Mouse (Mus musculus) MEL (cell line): Measurements from ENCODE around the gene Tnpo1. TPM values are rescaled to one million over a fixed set of nuclear protein-coding genes. Genes with fewer than 3 reads are reported as not detected.

Experiments used
- DNase-seq: peaks from one replicate; pipeline ENCODE4 v3.0.0; 2011; ENCODE audit warnings: low read depth, low spot score
- H3K27ac ChIP-seq: 2 replicates; pipeline ENCODE4 v1.5.1; 2012; ENCODE audit warnings: low read depth, mild to moderate bottlenecking, control low read depth, low read length, moderate library complexity; ENCODE audit not compliant: control insufficient read depth
- H3K27me3 ChIP-seq, 2 experiments: fragments of 150-350 bp in 1 of 2; sonication (generic) in 1 of 2; 2 replicates each; pipeline ENCODE4 v1.6.1; 2012; ENCODE audit warnings: low read length in 2 of 2, mild to moderate bottlenecking in 2 of 2, improper control_type of control experiment in 1 of 2, moderate library complexity in 1 of 2; ENCODE audit not compliant: insufficient read depth in 2 of 2, control insufficient read depth in 1 of 2
- H3K36me3 ChIP-seq, 2 experiments: 2 replicates each; pipeline ENCODE4 v1.6.1; 2012 to 2014; ENCODE audit warnings: low read length in 2 of 2, improper control_type of control experiment in 1 of 2, inconsistent platforms in 1 of 2, mild to moderate bottlenecking in 1 of 2; ENCODE audit not compliant: insufficient read depth in 2 of 2, control insufficient read depth in 1 of 2
- H3K4me1 ChIP-seq, 2 experiments: fragments of 150-350 bp in 1 of 2; sonication (generic) in 1 of 2; 2 replicates each; pipeline ENCODE4 v1.6.1; 2012; ENCODE audit warnings: low read length in 2 of 2, improper control_type of control experiment in 1 of 2, mild to moderate bottlenecking in 1 of 2; ENCODE audit not compliant: insufficient read depth in 2 of 2, control insufficient read depth in 1 of 2
- H3K4me3 ChIP-seq, 2 experiments: fragments of 150-350 bp in 1 of 2; sonication (generic) in 1 of 2; 2 replicates each; pipeline ENCODE4 v1.5.1; 2012; ENCODE audit warnings: low read depth in 2 of 2, low read length in 2 of 2, mild to moderate bottlenecking in 2 of 2, moderate library complexity in 2 of 2, control low read depth in 1 of 2, improper control_type of control experiment in 1 of 2; ENCODE audit not compliant: control insufficient read depth in 1 of 2, insufficient read depth in 1 of 2
- H3K79me2 ChIP-seq: 2 replicates; pipeline ENCODE4 v1.6.1; 2012; ENCODE audit warnings: mild to moderate bottlenecking, low read length, moderate library complexity; ENCODE audit not compliant: control insufficient read depth, poor library complexity, insufficient read depth
- H3K9ac ChIP-seq: 2 replicates; pipeline ENCODE4 v1.6.1; 2012; ENCODE audit warnings: low read depth, mild to moderate bottlenecking, control low read depth, low read length, moderate library complexity; ENCODE audit not compliant: control insufficient read depth, poor library complexity, severe bottlenecking
- H3K9me3 ChIP-seq: fragments of 150-350 bp; sonication (generic); replicated peaks from 2 replicates; pipeline ENCODE4 v1.6.1; 2012; ENCODE audit warnings: mild to moderate bottlenecking, low read length, improper control_type of control experiment, moderate library complexity; ENCODE audit not compliant: insufficient read depth
- E2F4 ChIP-seq: IDR thresholded peaks from 2 replicates; pipeline ENCODE4 v1.6.1; 2011; ENCODE audit warnings: low read depth, low read length, improper control_type of control experiment, borderline replicate concordance
- EP300 ChIP-seq, 2 experiments: IDR thresholded peaks; 2 replicates each; pipeline ENCODE4 v1.6.1; 2011; ENCODE audit warnings: improper control_type of control experiment in 2 of 2, low read length in 2 of 2, low read depth in 1 of 2, mild to moderate bottlenecking in 1 of 2
- ETS1 ChIP-seq: IDR thresholded peaks from 2 replicates; pipeline ENCODE4 v1.6.1; 2012; ENCODE audit warnings: low read depth, mild to moderate bottlenecking, inconsistent platforms, low read length, improper control_type of control experiment, moderate library complexity
- GABPA ChIP-seq: IDR thresholded peaks from 2 replicates; pipeline ENCODE4 v1.6.1; 2012; ENCODE audit warnings: low read depth, mild to moderate bottlenecking, inconsistent platforms, low read length, improper control_type of control experiment, moderate library complexity
- JUND ChIP-seq: IDR thresholded peaks from 2 replicates; pipeline ENCODE4 v1.6.1; 2011; ENCODE audit warnings: low read depth, mild to moderate bottlenecking, improper control_type of control experiment, low read length
- KAT2A ChIP-seq: conservative IDR thresholded peaks from 2 replicates; pipeline ENCODE4 v1.6.1; 2012; ENCODE audit warnings: low read depth, low read length, improper control_type of control experiment, inconsistent platforms
- MAFK ChIP-seq: IDR thresholded peaks from 2 replicates; pipeline ENCODE4 v1.6.1; 2011; ENCODE audit warnings: low read depth, mild to moderate bottlenecking, low read length, improper control_type of control experiment, borderline replicate concordance
- MAZ ChIP-seq: IDR thresholded peaks from 2 replicates; pipeline ENCODE4 v1.6.1; 2012; ENCODE audit warnings: low read depth, mild to moderate bottlenecking, inconsistent platforms, low read length, improper control_type of control experiment
- MXI1 ChIP-seq: IDR thresholded peaks from 2 replicates; pipeline ENCODE4 v1.6.1; 2011; ENCODE audit warnings: mild to moderate bottlenecking, low read depth, low read length, improper control_type of control experiment
- MYC ChIP-seq: IDR thresholded peaks from 2 replicates; pipeline ENCODE4 v1.6.1; 2011; ENCODE audit warnings: low read depth, mild to moderate bottlenecking, low read length, improper control_type of control experiment, moderate library complexity
- NELFE ChIP-seq: IDR thresholded peaks from 2 replicates; pipeline ENCODE4 v1.6.1; 2011; ENCODE audit warnings: low read depth, low read length, improper control_type of control experiment
- POLR2A ChIP-seq, 2 experiments: IDR thresholded peaks; 2 replicates each; pipeline ENCODE4 v1.6.1; 2011 to 2012; ENCODE audit warnings: low read length in 2 of 2, mild to moderate bottlenecking in 2 of 2, control low read depth in 1 of 2, improper control_type of control experiment in 1 of 2, low read depth in 1 of 2, moderate library complexity in 1 of 2; ENCODE audit not compliant: control insufficient read depth in 1 of 2, insufficient read depth in 1 of 2, poor library complexity in 1 of 2
- POLR2AphosphoS2 ChIP-seq: IDR thresholded peaks from 2 replicates; pipeline ENCODE4 v1.6.1; 2011; ENCODE audit warnings: low read length, improper control_type of control experiment
- SIN3A ChIP-seq: IDR thresholded peaks from 2 replicates; pipeline ENCODE4 v1.6.1; 2012; ENCODE audit warnings: low read length, improper control_type of control experiment, inconsistent platforms
- SMC3 ChIP-seq: IDR thresholded peaks from 2 replicates; pipeline ENCODE4 v1.6.1; 2011; ENCODE audit warnings: low read depth, low read length, improper control_type of control experiment
- TCF12 ChIP-seq: IDR thresholded peaks from 2 replicates; pipeline ENCODE4 v1.6.1; 2014; ENCODE audit warnings: low read depth, mild to moderate bottlenecking, inconsistent platforms, low read length, improper control_type of control experiment, moderate library complexity
- ZMIZ1 ChIP-seq: IDR thresholded peaks from 2 replicates; pipeline ENCODE4 v1.6.1; 2012; ENCODE audit warnings: low read depth, mild to moderate bottlenecking, inconsistent platforms, low read length, improper control_type of control experiment, moderate library complexity
- ZNF384 ChIP-seq: IDR thresholded peaks from 2 replicates; pipeline ENCODE4 v1.6.1; 2012; ENCODE audit warnings: low read depth, mild to moderate bottlenecking, inconsistent platforms, low read length, improper control_type of control experiment
- polyA plus RNA-seq, 2 experiments: library from polyadenylated mRNA; stranded (reverse) in 1 of 2; unstranded in 1 of 2; fragments of >175 nt in 1 of 2; fragments of >200 nt in 1 of 2; gene quantifications; 2 replicates each; pipeline versions ENCODE4 v1.2.1 to v1.2.4; 2012; ENCODE audit warnings: low replicate concordance in 2 of 2, low read depth in 1 of 2; ENCODE audit not compliant: insufficient read length in 2 of 2, insufficient read depth in 1 of 2, missing spikeins in 1 of 2
- total RNA-seq: library from RNA; depleted of rRNA; stranded (reverse); fragments of 300-350 nt; gene quantifications from 2 replicates; pipeline ENCODE4 v1.2.3, GENCODE M21; 2012

Gene Tnpo1
- total and polyA plus RNA-seq, 3 experiments: 48.0 to 123 (median 89.6) TPM

DNA sequence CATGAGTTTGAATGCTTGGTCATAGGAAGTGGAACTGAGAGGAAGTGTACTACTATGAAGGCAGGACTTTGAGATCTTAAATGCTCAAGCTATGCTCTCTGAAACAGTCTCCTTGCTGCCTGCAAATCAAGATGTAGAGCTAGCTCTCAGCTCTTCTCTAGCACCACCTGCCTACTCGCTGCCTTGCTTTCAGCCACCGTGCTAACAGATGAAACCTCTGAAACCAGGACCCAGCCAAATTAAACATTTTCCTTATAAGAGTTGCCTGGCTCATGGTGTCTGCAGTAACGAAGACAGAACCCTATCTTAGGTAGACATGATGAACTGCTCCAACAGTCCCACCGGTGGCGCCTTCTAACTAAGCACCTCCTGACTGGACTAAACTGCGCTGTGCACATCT lies 46.8 kb downstream of the Tnpo1 start:
- Histone ChIP-seq H3K4me3 (no peak overlapping the region), H3K9ac (no peak overlapping the region), H3K27me3 (no peaks in the 10 kb centered on the region), H3K27ac (no peak overlapping the region), H3K79me2 (peaks cover 7% of the 10 kb centered on the region), H3K36me3 (peaks cover 2 to 55% of the 10 kb centered on the region in 2 experiments; a peak in 2 of 4 replicates), H3K9me3 (no peaks in the 10 kb centered on the region), H3K4me1 (no peaks in the 10 kb centered on the region)
- no peak for DNase-seq
- TF ChIP-seq ETS1: no peak
- TF ChIP-seq E2F4: no peak

- no peak overlapping the region for H3K27ac ChIP-seq
- no peak overlapping the region for H3K4me3 ChIP-seq
- peaks cover 6% of the 10 kb centered on the region in 2 experiments for H3K4me1 ChIP-seq
- peaks cover 4% of the 10 kb centered on the region; the same call in 1 of the 2 replicates for H3K79me2 ChIP-seq
- no peak overlapping the region for H3K9ac ChIP-seq
- peaks cover 17 to 54% of the 10 kb centered on the region in 2 experiments for H3K36me3 ChIP-seq
- TF ChIP-seq ZMIZ1: no peak
- TF ChIP-seq MAFK: no peak
- no peak for TF ChIP-seq SMC3
- no peak for TF ChIP-seq NELFE
- no peak for DNase-seq
- H3K9me3 ChIP-seq: no peaks in the 10 kb centered on the region
- H3K27me3 ChIP-seq: no peaks in the 10 kb centered on the region
Measured at GRCm38 (mm10) chr13:98877165-98877564, 49.0 kb downstream of the Tnpo1 start.

- no peak overlapping the region for H3K9ac ChIP-seq
- no peak for TF ChIP-seq MAFK
- peak; percentile 65; the same call in 1 of the 2 replicates for TF ChIP-seq ZNF384
- H3K27ac ChIP-seq: no peak overlapping the region
- H3K27me3 ChIP-seq: no peaks in the 10 kb centered on the region
- DNase-seq: no peak
- peaks cover 14 to 19% of the 10 kb centered on the region in 2 experiments for H3K4me1 ChIP-seq
- peaks cover 3% of the 10 kb centered on the region; the same call in 1 of the 2 replicates for H3K79me2 ChIP-seq
- H3K4me3 ChIP-seq: no peak overlapping the region
- peaks cover 37 to 48% of the 10 kb centered on the region in 2 experiments for H3K36me3 ChIP-seq
- no peaks in the 10 kb centered on the region for H3K9me3 ChIP-seq
Measured at GRCm38 (mm10) chr13:98874727-98875126, 51.5 kb downstream of the Tnpo1 start.

- Histone ChIP-seq H3K27ac (no peak overlapping the region; the same call in 1 of the 2 replicates), H3K27me3 (no peaks in the 10 kb centered on the region)
- DNase-seq: peak; percentile 34
- no peak for TF ChIP-seq POLR2AphosphoS2
- TF ChIP-seq MYC: no peak
- no peak for TF ChIP-seq JUND
- TF ChIP-seq SIN3A: peak; percentile 21; the same call in 1 of the 2 replicates
- no peak for TF ChIP-seq POLR2A (IDR thresholded peaks at IDR 0.05; ENCODE audit: control insufficient read depth in 1 of 2, insufficient read depth in 1 of 2, low read depth in 1 of 2, low read length in 2 of 2, poor library complexity in 1 of 2)
- no peak for TF ChIP-seq MAZ
- no peak for TF ChIP-seq GABPA
- TF ChIP-seq KAT2A: no peak
- 0 out of 2 replicates have a peak, but pooled peaks have one; percentile 19 for TF ChIP-seq TCF12
- TF ChIP-seq NELFE: no peak
- no peak for TF ChIP-seq E2F4
- no peak for TF ChIP-seq MAFK
- peak; percentile 31 to 36; a peak in 2 of 4 replicates for TF ChIP-seq EP300 (IDR thresholded peaks at IDR 0.05; ENCODE audit: low read depth in 1 of 2, low read length in 2 of 2)
- TF ChIP-seq MXI1: peak; percentile 48; the same call in 1 of the 2 replicates
- no peak for TF ChIP-seq ZNF384
- TF ChIP-seq, all 39 proteins: peak for 4
- peaks cover 3% of the 10 kb centered on the region; the same call in 1 of the 2 replicates for H3K79me2 ChIP-seq
- H3K9me3 ChIP-seq: no peaks in the 10 kb centered on the region
- no peak overlapping the region for H3K9ac ChIP-seq
- peaks cover 14 to 19% of the 10 kb centered on the region in 2 experiments for H3K4me1 ChIP-seq
- peaks cover 38 to 40% of the 10 kb centered on the region in 2 experiments for H3K36me3 ChIP-seq
- H3K4me3 ChIP-seq: no peak overlapping the region
Measured at GRCm38 (mm10) chr13:98872273-98872847, 53.8 kb downstream of the Tnpo1 start.
